Mouse (Mus musculus) large intestine, adult 2 months (tissue): ENCODE data around the gene Snrnp70. TPM values are rescaled to one million over a fixed set of nuclear protein-coding genes. Genes with fewer than 3 reads are reported as not detected.

Experiments used
- DNase-seq: peaks from one replicate; pipeline ENCODE4 v3.0.0-alpha.2; 2012; ENCODE audit warnings: low read depth, low spot score
- WGBS: fragments of 180-500 bp; shearing (Covaris S2); methylation state at CpG from one replicate; pipeline ENCODE4 v1.1.7; 2018; 5-methylcytosine and 5-hydroxymethylcytosine counted together
- polyA plus RNA-seq: library from polyadenylated mRNA; depleted of rRNA; stranded (reverse); fragments of >200 nt; gene quantifications from 2 replicates; pipeline ENCODE4 v1.2.3, GENCODE M21; 2012; rRNA removed

Gene Snrnp70
- polyA plus RNA-seq, 1 experiment = 102 TPM

GRCm38 (mm10) chr7:45342081-45342480 is 53.5 kb downstream of the Snrnp70 start:
- no peak for DNase-seq
- 94% methylated on average over 11 of the region's 11 CpGs for WGBS

DNA sequence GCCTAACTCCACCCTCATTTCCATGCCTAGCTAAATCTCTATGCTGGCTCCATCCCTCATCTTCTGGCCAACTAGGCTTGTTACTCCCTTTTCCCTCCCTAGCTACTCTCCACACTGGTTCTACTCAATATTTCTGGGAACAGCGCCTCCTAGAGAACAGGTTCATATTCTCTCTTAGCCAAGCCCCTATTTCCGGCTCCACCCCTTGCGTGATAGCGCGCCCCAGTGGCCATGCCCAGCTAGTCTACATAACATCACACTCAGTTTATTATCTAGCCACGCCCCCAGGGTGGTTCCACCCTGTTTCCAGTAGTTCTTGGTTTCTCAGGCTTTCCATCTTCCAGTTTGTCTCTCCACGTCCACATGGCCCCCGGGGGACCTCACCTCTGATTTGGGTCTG is 54.2 kb downstream of the Snrnp70 start:
- 4% methylated on average over 8 of the region's 8 CpGs for WGBS
- peak; percentile 99 for DNase-seq

DNA sequence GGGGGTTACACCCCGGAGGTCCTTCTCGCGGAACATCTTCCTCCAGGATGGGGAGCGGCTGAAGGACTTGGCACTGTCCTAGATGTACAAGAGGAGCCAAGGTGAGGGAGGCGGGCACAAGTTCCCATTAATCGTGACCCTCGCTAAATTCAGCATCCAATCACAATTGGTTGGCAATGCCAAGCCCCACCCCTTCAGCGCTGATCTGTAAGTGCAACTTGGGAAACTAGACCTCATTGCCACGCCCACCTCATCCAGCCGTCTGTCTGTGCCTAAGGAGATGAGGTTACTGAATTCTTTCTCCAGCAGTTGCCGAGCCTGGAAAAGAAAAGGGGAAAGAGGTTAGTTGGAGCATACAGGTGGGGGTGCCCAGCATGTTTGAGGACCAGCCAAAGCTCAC is 54.9 kb downstream of the Snrnp70 start:
- 1% methylated on average over 11 of the region's 11 CpGs for WGBS
- DNase-seq = no peak

DNA sequence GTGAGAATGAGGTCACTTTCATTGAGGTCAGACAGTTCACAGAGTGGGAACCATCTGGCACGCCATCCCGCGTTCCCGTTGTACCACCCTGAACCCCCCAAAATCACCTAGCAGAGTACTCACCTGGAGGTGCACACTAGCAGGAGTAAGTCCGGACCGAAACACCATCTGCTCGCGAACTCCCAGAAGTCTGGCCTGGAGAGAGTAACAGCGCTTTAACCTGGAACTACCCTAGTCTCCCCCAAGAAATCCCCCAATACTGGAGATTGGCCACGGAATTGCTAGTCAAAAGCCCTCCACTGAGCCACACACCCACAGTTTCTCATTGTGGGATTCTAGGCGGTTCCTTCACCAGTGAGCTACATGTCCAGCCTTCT is 55.5 kb downstream of the Snrnp70 start:
- DNase-seq = no peak
- 1% methylated on average over 11 of the region's 11 CpGs for WGBS

- 2% methylated on average over 39 of the region's 39 CpGs for WGBS
- DNase-seq = no peak
Observed at GRCm38 (mm10) chr7:45339410-45340065, 56.0 kb downstream of the Snrnp70 start.

DNA sequence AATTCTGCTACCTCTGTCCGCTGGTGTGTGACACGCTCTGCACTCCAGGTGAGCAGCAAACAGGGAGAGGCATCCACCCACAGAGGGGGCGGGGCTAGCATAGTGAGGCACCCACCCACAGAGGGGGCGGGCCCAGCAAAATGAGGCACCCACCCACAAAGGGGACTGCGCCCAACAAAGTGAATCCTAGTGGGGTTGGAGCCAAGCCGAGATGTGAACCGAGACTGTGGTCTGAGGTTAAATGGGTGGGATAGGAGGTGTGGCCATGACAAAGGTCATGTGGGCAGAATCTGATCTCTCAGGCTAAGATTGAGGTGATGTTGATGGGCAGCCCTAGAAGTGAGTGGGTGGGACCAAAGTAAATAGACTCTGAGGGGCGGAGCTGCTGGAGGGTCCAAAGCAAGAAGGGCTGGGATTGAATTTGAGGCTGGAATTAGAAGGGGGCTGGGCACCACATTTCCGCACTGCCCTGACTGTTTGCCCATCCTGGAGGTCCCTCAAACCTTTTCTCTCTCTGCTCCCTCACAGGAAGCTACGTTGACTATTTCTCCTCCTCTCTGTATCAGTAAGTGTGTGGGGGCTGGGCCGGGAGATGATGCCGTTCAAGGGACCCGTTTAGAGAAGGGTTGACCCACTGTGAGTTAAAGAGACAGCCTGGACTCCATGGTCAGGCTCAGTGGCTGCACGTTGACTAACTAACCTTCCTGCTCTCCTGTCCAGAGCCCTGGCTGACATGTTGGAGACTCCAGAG is 57.2 kb downstream of the Snrnp70 start:
- DNase-seq = no peak
- 7% methylated on average over 14 of the region's 14 CpGs for WGBS

DNA sequence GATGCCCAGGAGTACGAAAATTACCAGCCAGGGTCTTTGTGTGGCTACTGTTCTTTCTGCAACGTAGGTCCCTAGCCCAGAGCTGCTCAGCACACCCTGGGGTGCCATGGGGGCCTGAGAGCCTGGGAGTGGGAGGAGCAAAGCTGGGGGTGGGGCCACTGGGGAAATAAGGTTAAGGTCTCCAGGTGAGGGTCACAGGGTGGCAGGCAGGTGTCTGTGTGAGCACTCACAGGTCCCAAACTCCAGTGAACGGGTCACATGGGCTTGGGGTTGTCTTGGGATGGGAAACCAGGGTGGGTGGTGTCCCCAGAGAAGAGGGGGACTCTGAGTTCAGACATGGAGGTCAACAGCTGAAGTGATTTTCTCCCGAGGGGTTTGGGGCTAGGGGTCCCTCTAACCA is 58.1 kb downstream of the Snrnp70 start:
- no peak for DNase-seq
- WGBS = 38% methylated on average over 4 of the region's 4 CpGs

- 88% methylated on average over 4 of the region's 4 CpGs for WGBS
Observed at GRCm38 (mm10) chr7:45336319-45336718, 59.2 kb downstream of the Snrnp70 start.

GRCm38 (mm10) chr7:45335056-45335455 is 60.5 kb downstream of the Snrnp70 start, which contains the start of gene Hrc:
Gene Hrc (plus strand): TSS chr7:45335290.
- 57% methylated on average over 5 of the region's 5 CpGs for WGBS
- no peak for DNase-seq

More at GRCm38 (mm10) chr7:45336319-45336718, 59.2 kb downstream of the Snrnp70 start:
- no peak for DNase-seq

GRCm38 (mm10) chr7:45334605-45335004 is 60.9 kb downstream of the Snrnp70 start:
- no peak for DNase-seq
- WGBS = 51% methylated on average over 3 of the region's 3 CpGs

GRCm38 (mm10) chr7:45333431-45333982 is 62.0 kb downstream of the Snrnp70 start, which contains the start of gene Trpm4:
Gene Trpm4 (minus strand): TSS chr7:45333780.
- DNase-seq = no peak
- WGBS = under 1% methylated on average over 38 of the region's 38 CpGs

- no peak for DNase-seq
- WGBS = 2% methylated on average over 22 of the region's 22 CpGs
Observed at GRCm38 (mm10) chr7:45332685-45333425, 62.7 kb downstream of the Snrnp70 start.

GRCm38 (mm10) chr7:45331502-45331901 is 64.0 kb downstream of the Snrnp70 start:
- 91% methylated on average over 6 of the region's 6 CpGs for WGBS

DNA sequence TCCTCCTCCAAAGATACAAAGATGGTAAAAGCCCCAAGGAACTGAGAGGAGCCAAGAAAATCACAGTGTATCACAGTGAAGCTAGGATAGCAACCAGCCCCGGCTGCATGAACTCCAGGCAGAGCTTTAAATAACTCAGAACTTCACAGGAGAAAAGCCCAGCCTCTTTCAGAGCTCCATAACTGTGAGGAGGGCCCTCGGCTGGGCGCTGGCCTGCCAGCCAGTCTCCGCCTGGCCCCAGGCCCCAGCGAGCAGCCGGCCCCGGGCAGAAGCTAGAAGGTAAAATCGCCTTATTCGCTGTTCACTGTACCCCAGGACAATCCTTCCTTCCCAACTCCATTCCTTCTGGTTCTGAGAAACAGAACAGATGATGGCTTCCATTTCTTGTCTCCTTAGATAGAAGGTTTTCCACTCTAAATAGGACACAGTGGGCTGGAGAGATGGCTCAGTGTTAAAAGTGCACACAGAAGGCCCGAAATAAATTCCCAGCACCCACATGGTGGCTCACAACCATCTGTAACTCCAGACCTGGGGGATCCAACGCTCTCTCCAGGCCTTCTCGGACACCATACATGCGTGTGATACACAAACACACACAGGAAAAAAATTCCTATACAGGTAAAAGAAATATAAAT is 66.6 kb downstream of the Snrnp70 start:
- 82% methylated on average over 13 of the region's 13 CpGs for WGBS
- DNase-seq = no peak

More at GRCm38 (mm10) chr7:45331502-45331901, 64.0 kb downstream of the Snrnp70 start:
- DNase-seq = no peak

Other genes starting within 250 kb of the Snrnp70 start
- 62.5 and 65.5 TPM in 2 replicates for gene Pih1d1, start 241.4 kb downstream of the Snrnp70 start, polyA plus RNA-seq
- 152 and 159 TPM in 2 replicates for gene Aldh16a1, start 241.2 kb downstream of the Snrnp70 start, polyA plus RNA-seq
- 0.07 and 0.11 TPM in 2 replicates for gene Slc17a7, start 231.8 kb downstream of the Snrnp70 start, polyA plus RNA-seq
- not detected in 2 replicates for gene Gfy, start 216.2 kb downstream of the Snrnp70 start, polyA plus RNA-seq
- not detected in 2 replicates for gene Pth2, start 214.7 kb downstream of the Snrnp70 start, polyA plus RNA-seq
- 0.09 TPM in 1 of 2 replicates, not detected in the other for gene Ccdc155, start 190.8 kb downstream of the Snrnp70 start, polyA plus RNA-seq
- 0.47 and 0.67 TPM in 2 replicates for gene Dkkl1, start 183.6 kb downstream of the Snrnp70 start, polyA plus RNA-seq
- gene Tead2, start 180.0 kb downstream of the Snrnp70 start, polyA plus RNA-seq = 8.9 and 11.4 TPM in 2 replicates
- gene Cd37, start 156.6 kb downstream of the Snrnp70 start, polyA plus RNA-seq = 57.3 and 66.8 TPM in 2 replicates
- not detected in 2 replicates for gene Slc6a16, start 154.7 kb downstream of the Snrnp70 start, polyA plus RNA-seq
- not detected in 2 replicates for gene Slc6a21, start 118.2 kb downstream of the Snrnp70 start, polyA plus RNA-seq
- gene Trpm4, start 62.0 kb downstream of the Snrnp70 start, polyA plus RNA-seq = 182 and 185 TPM in 2 replicates
- gene Hrc, start 60.5 kb downstream of the Snrnp70 start, polyA plus RNA-seq = 0.40 and 0.67 TPM in 2 replicates
- gene Ppfia3, start 28.7 kb downstream of the Snrnp70 start, polyA plus RNA-seq = 47.1 and 70.3 TPM in 2 replicates
- gene Lin7b, start 25.2 kb downstream of the Snrnp70 start, polyA plus RNA-seq = 4.5 and 7.9 TPM in 2 replicates
- 0.06 TPM in 1 of 2 replicates, not detected in the other for gene Kcna7, start 9.9 kb upstream of the Snrnp70 start, polyA plus RNA-seq
- 0.10 and 0.16 TPM in 2 replicates for gene Ntf5, start 18.0 kb upstream of the Snrnp70 start, polyA plus RNA-seq
- gene Lhb, start 25.1 kb upstream of the Snrnp70 start, polyA plus RNA-seq = not detected in 2 replicates
- 11.2 and 14.7 TPM in 2 replicates for gene Gys1, start 39.1 kb upstream of the Snrnp70 start, polyA plus RNA-seq
- 70.5 and 70.6 TPM in 2 replicates for gene Ruvbl2, start 42.4 kb upstream of the Snrnp70 start, polyA plus RNA-seq
- gene Ftl1, start 64.1 kb upstream of the Snrnp70 start, polyA plus RNA-seq = 1,842 and 2,045 TPM in 2 replicates
- 105 and 106 TPM in 2 replicates for gene Bax, start 71.2 kb upstream of the Snrnp70 start, polyA plus RNA-seq
- 0.30 TPM in 1 of 2 replicates, not detected in the other for gene Tulp2, start 86.1 kb upstream of the Snrnp70 start, polyA plus RNA-seq
- gene Gm45808, start 91.1 kb upstream of the Snrnp70 start, polyA plus RNA-seq = not detected in 2 replicates
- gene Dhdh, start 93.1 kb upstream of the Snrnp70 start, polyA plus RNA-seq = 0.45 and 1.4 TPM in 2 replicates
- 384 and 422 TPM in 2 replicates for gene Nucb1, start 114.7 kb upstream of the Snrnp70 start, polyA plus RNA-seq
- 14.8 and 18.4 TPM in 2 replicates for gene Ppp1r15a, start 130.5 kb upstream of the Snrnp70 start, polyA plus RNA-seq
- gene Plekha4, start 130.6 kb upstream of the Snrnp70 start, polyA plus RNA-seq = 4.0 and 4.6 TPM in 2 replicates
- gene Hsd17b14, start 159.2 kb upstream of the Snrnp70 start, polyA plus RNA-seq = 0.30 and 0.50 TPM in 2 replicates
- 33.8 and 40.9 TPM in 2 replicates for gene Bcat2, start 174.4 kb upstream of the Snrnp70 start, polyA plus RNA-seq
- 0.25 and 0.29 TPM in 2 replicates for gene Fgf21, start 219.7 kb upstream of the Snrnp70 start, polyA plus RNA-seq
- 2.5 and 2.7 TPM in 2 replicates for gene Fut1, start 221.5 kb upstream of the Snrnp70 start, polyA plus RNA-seq
- gene Izumo1, start 226.1 kb upstream of the Snrnp70 start, polyA plus RNA-seq = 0.07 and 0.25 TPM in 2 replicates
- 5.0 and 5.3 TPM in 2 replicates for gene Rasip1, start 231.7 kb upstream of the Snrnp70 start, polyA plus RNA-seq
- 0.77 and 1.3 TPM in 2 replicates for gene Mamstr, start 244.2 kb upstream of the Snrnp70 start, polyA plus RNA-seq